Mouse (Mus musculus) kidney, adult 2 months (tissue): ENCODE results near the gene Ptprh.

Source experiments
- CTCF ChIP-seq: fragments of 200-500 bp; conservative IDR thresholded peaks from 2 replicates; pipeline ENCODE4 v1.5.1; 2011; ENCODE audit warnings: low read depth, mild to moderate bottlenecking, control low read depth, low read length, moderate library complexity, mixed read lengths; ENCODE audit not compliant: insufficient read depth, insufficient read length
- POLR2A ChIP-seq: fragments of 200-500 bp; IDR thresholded peaks from one replicate; pipeline ENCODE4 v1.6.1; 2011; ENCODE audit warnings: low read depth, low read length, control low read depth

GRCm38 (mm10) chr7:4636179-4636578 lies 32.3 kb upstream of the Ptprh start:
- TF ChIP-seq CTCF (no peak), POLR2A (no peak)
